Mouse (Mus musculus): ENCODE data around the gene Clmp. TPM values are rescaled to one million over a fixed set of nuclear protein-coding genes. Genes with fewer than 3 reads are reported as not detected.

The Clmp gene
- total RNA-seq (2021), result 10 to 100 TPM; 13.0 to 16.6 TPM
- long read RNA-seq, experiment 1, full-length matches to known transcripts, result 2 of 6 reads
- long read RNA-seq, experiment 1, partial matches to known transcripts, result 0 of 6 reads
- long read RNA-seq, experiment 1, other reads (novel, unspliced or antisense), result 4 of 6 reads
- long read RNA-seq, experiment 2, full-length matches to known transcripts, result 10 of 15 reads
- long read RNA-seq, experiment 2, partial matches to known transcripts, result 0 of 15 reads
- long read RNA-seq, experiment 2, other reads (novel, unspliced or antisense), result 5 of 15 reads

- no peak for DNase-seq (ENCODE audit: low spot score in 2 of 2)
Measured at GRCm38 (mm10) chr9:40685801-40686420, at the start of gene Clmp. Gene Clmp, plus strand, starts transcription at chr9:40685962.

GRCm38 (mm10) chr9:40636054-40636453, 49.7 kb upstream of the Clmp start:
- peak in 1 of 2 experiments; percentile 45 for DNase-seq (ENCODE audit: low spot score in 2 of 2)

- DNase-seq (ENCODE audit: low spot score in 2 of 2), result no peak
Measured at GRCm38 (mm10) chr9:40637705-40638393, 47.9 kb upstream of the Clmp start.

GRCm38 (mm10) chr9:40638394-40639049, 47.2 kb upstream of the Clmp start:
- peak in 1 of 2 experiments; percentile 12 for DNase-seq (ENCODE audit: low spot score in 2 of 2)

GRCm38 (mm10) chr9:40639536-40640187, 46.1 kb upstream of the Clmp start:
- DNase-seq (ENCODE audit: low spot score in 2 of 2), result no peak

- DNase-seq (ENCODE audit: low spot score in 2 of 2), result no peak
Measured at GRCm38 (mm10) chr9:40641318-40641717, 44.4 kb upstream of the Clmp start.

- DNase-seq (ENCODE audit: low spot score in 2 of 2), result no peak
Measured at GRCm38 (mm10) chr9:40642470-40643220, 43.1 kb upstream of the Clmp start.

GRCm38 (mm10) chr9:40649444-40649843, 36.3 kb upstream of the Clmp start:
- no peak for DNase-seq (ENCODE audit: low spot score in 2 of 2)

- DNase-seq (ENCODE audit: low spot score in 2 of 2), result no peak
Measured at GRCm38 (mm10) chr9:40649983-40650382, 35.8 kb upstream of the Clmp start.

- DNase-seq (ENCODE audit: low spot score in 2 of 2), result no peak
Measured at GRCm38 (mm10) chr9:40651239-40651859, 34.4 kb upstream of the Clmp start.

GRCm38 (mm10) chr9:40652757-40653156, 33.0 kb upstream of the Clmp start:
- DNase-seq (ENCODE audit: low spot score in 2 of 2), result no peak

GRCm38 (mm10) chr9:40666190-40666803, 19.5 kb upstream of the Clmp start:
- no peak for DNase-seq (ENCODE audit: low spot score in 2 of 2)

- no peak for DNase-seq (ENCODE audit: low spot score in 2 of 2)
Measured at GRCm38 (mm10) chr9:40670313-40670712, 15.4 kb upstream of the Clmp start, which contains the start of gene Gm21915. Gene Gm21915, plus strand, starts transcription at chr9:40670613.

GRCm38 (mm10) chr9:40671323-40671930, 14.3 kb upstream of the Clmp start:
- DNase-seq (ENCODE audit: low spot score in 2 of 2), result no peak

- DNase-seq (ENCODE audit: low spot score in 2 of 2), result no peak
Measured at GRCm38 (mm10) chr9:40675203-40675958, 10.4 kb upstream of the Clmp start.

- DNase-seq (ENCODE audit: low spot score in 2 of 2), result no peak
Measured at GRCm38 (mm10) chr9:40678653-40679052, 7.1 kb upstream of the Clmp start.

- no peak for DNase-seq (ENCODE audit: low spot score in 2 of 2)
Measured at GRCm38 (mm10) chr9:40686421-40686899, 698 bp downstream of the Clmp start.

- DNase-seq (ENCODE audit: low spot score in 2 of 2), result no peak
Measured at GRCm38 (mm10) chr9:40687053-40687452, 1.3 kb downstream of the Clmp start.
